Mouse (Mus musculus) ES-Bruce4 (cell line): Measurements from ENCODE around the gene Gm19345.

Experiments used
- CTCF ChIP-seq: IDR thresholded peaks from one replicate; pipeline ENCODE4 v1.8.1; 2011; ENCODE audit warnings: low read depth, low read length
- EP300 ChIP-seq: IDR thresholded peaks from 2 replicates; pipeline ENCODE4 v1.6.1; 2011; ENCODE audit warnings: low read depth, low read length; ENCODE audit not compliant: insufficient read depth
- POLR2A ChIP-seq: IDR thresholded peaks from one replicate; pipeline ENCODE4 v1.8.1; 2011; ENCODE audit warnings: low read length; ENCODE audit not compliant: insufficient read depth

GRCm38 (mm10) chr7:19843561-19843960, 8.2 kb upstream of the Gm19345 start:
- TF ChIP-seq CTCF (peak; percentile 83), POLR2A (no peak), EP300 (no peak)
